Mouse (Mus musculus): ENCODE results near the gene Atg10.

- no peak for TF ChIP-seq ZC3H11A (IDR thresholded peaks at IDR 0.05; ENCODE audit: borderline replicate concordance, low read depth, low read length)
- no peak for TF ChIP-seq MAFK (IDR thresholded peaks at IDR 0.05; ENCODE audit: insufficient read depth, low read depth, low read length)
- no peak for TF ChIP-seq ZNF384 (IDR thresholded peaks at IDR 0.05; ENCODE audit: low read depth, low read length)
- TF ChIP-seq CHD2 (IDR thresholded peaks at IDR 0.05; ENCODE audit: low read depth, low read length), result no peak
- TF ChIP-seq HCFC1 (IDR thresholded peaks at IDR 0.05; ENCODE audit: borderline replicate concordance, insufficient read depth, low read length), result no peak
Measured at GRCm38 (mm10) chr13:91086361-91086900, 137.3 kb downstream of the Atg10 start.

Measured in ES-E14 (cell line).